Mouse (Mus musculus) forebrain, embryonic 10.5 days (tissue): ENCODE results near the gene Aagab. TPM values are rescaled to one million over a fixed set of nuclear protein-coding genes. Genes with fewer than 3 reads are reported as not detected.
A peak's percentile ranks its signal among the peaks of the same experiment; 100 is the strongest.

Experiments
- DNase-seq: peaks from one replicate; pipeline ENCODE4 v3.0.0-alpha.2; 2017; ENCODE audit warnings: low spot score; ENCODE audit errors: extremely low spot score
- H3K27ac ChIP-seq: fragments of 300-500 bp; sonication (generic); 2 replicates; pipeline ENCODE4 v1.5.1; 2016; ENCODE audit warnings: mild to moderate bottlenecking
- H3K27me3 ChIP-seq: fragments of 300-500 bp; sonication (generic); 2 replicates; pipeline ENCODE4 v1.6.1; 2016; ENCODE audit warnings: mild to moderate bottlenecking; ENCODE audit not compliant: poor library complexity, severe bottlenecking
- H3K36me3 ChIP-seq: fragments of 300-500 bp; sonication (generic); replicated peaks from 2 replicates; pipeline ENCODE4 v1.6.1; 2016; ENCODE audit warnings: mild to moderate bottlenecking, moderate library complexity
- H3K4me1 ChIP-seq: fragments of 300-500 bp; sonication (generic); 2 replicates; pipeline ENCODE4 v1.6.1; 2016
- H3K4me3 ChIP-seq: fragments of 300-500 bp; sonication (generic); 2 replicates; pipeline ENCODE4 v1.5.1; 2016; ENCODE audit warnings: mild to moderate bottlenecking, moderate library complexity
- H3K9me3 ChIP-seq: fragments of 300-500 bp; sonication (generic); 2 replicates; pipeline ENCODE4 v1.6.1; 2016; ENCODE audit warnings: mild to moderate bottlenecking, moderate library complexity
- WGBS: fragments of 180-500 bp; shearing (Covaris S2); methylation state at CpG from one replicate; pipeline ENCODE4 v1.1.7; 2016; 5-methylcytosine and 5-hydroxymethylcytosine counted together
- polyA plus RNA-seq: library from polyadenylated mRNA; unstranded; fragments of >200 nt; fragmentation: Nextera tagmentation; extraction: Ambion mirVana; gene quantifications from 2 replicates; pipeline ENCODE4 v1.2.1, GENCODE M21; 2016

Gene Aagab
- polyA plus RNA-seq, 1 experiment from 2014 or later = 53.9 TPM

- Histone ChIP-seq H3K27me3 (no peaks in the 10 kb centered on the region), H3K36me3 (0 out of 2 replicates have a peak, but pooled peaks cover 3% of the 10 kb centered on the region), H3K4me1 (peaks cover 80% of the 10 kb centered on the region), H3K9me3 (no peaks in the 10 kb centered on the region), H3K4me3 (no peak overlapping the region), H3K27ac (no peak overlapping the region)
- WGBS = 93% methylated on average over 2 of the region's 2 CpGs
- DNase-seq = no peak
Measured at GRCm38 (mm10) chr9:63609776-63610175, 7.3 kb downstream of the Aagab start.

GRCm38 (mm10) chr9:63610231-63610630 is 7.8 kb downstream of the Aagab start:
- Histone ChIP-seq H3K27ac (no peak overlapping the region), H3K36me3 (0 out of 2 replicates have a peak, but pooled peaks cover 3% of the 10 kb centered on the region), H3K9me3 (no peaks in the 10 kb centered on the region), H3K4me1 (peaks cover 78% of the 10 kb centered on the region), H3K27me3 (no peaks in the 10 kb centered on the region), H3K4me3 (no peak overlapping the region)
- WGBS = 91% methylated on average over 6 of the region's 6 CpGs
- DNase-seq = no peak

GRCm38 (mm10) chr9:63610841-63611366 is 8.4 kb downstream of the Aagab start:
- H3K36me3 ChIP-seq = 0 out of 2 replicates have a peak, but pooled peaks cover 3% of the 10 kb centered on the region
- no peaks in the 10 kb centered on the region for H3K27me3 ChIP-seq
- DNase-seq = peak; percentile 29
- no peaks in the 10 kb centered on the region for H3K9me3 ChIP-seq
- H3K4me3 ChIP-seq = no peak overlapping the region
- H3K27ac ChIP-seq = peak overlapping the region; percentile 73
- H3K4me1 ChIP-seq = peaks cover 74% of the 10 kb centered on the region
- WGBS = 17% methylated on average over 13 of the region's 13 CpGs

GRCm38 (mm10) chr9:63611967-63612366 is 9.5 kb downstream of the Aagab start:
- DNase-seq = no peak
- peaks cover 9% of the 10 kb centered on the region for H3K36me3 ChIP-seq
- WGBS = 77% methylated on average over 5 of the region's 5 CpGs
- no peaks in the 10 kb centered on the region for H3K27me3 ChIP-seq
- no peak overlapping the region for H3K4me3 ChIP-seq
- H3K9me3 ChIP-seq = no peaks in the 10 kb centered on the region
- H3K27ac ChIP-seq = 0 out of 2 replicates have a peak overlapping the region, but pooled peaks have one; percentile 2
- H3K4me1 ChIP-seq = peaks cover 74% of the 10 kb centered on the region

GRCm38 (mm10) chr9:63612565-63613515 is 10.4 kb downstream of the Aagab start:
- DNase-seq = peak; percentile 27

GRCm38 (mm10) chr9:63613569-63613968 is 11.1 kb downstream of the Aagab start:
- Histone ChIP-seq H3K27ac (peak overlapping the region; percentile 56), H3K4me3 (no peak overlapping the region), H3K9me3 (no peaks in the 10 kb centered on the region), H3K4me1 (peaks cover 62% of the 10 kb centered on the region), H3K27me3 (no peaks in the 10 kb centered on the region), H3K36me3 (peaks cover 25% of the 10 kb centered on the region)
- no peak for DNase-seq
- 52% methylated on average over 1 of the region's 1 CpGs for WGBS

More at GRCm38 (mm10) chr9:63612565-63613515, 10.4 kb downstream of the Aagab start:
- Histone ChIP-seq H3K36me3 (peaks cover 18% of the 10 kb centered on the region), H3K27me3 (no peaks in the 10 kb centered on the region), H3K27ac (peak overlapping the region; percentile 56), H3K4me1 (peaks cover 69% of the 10 kb centered on the region), H3K4me3 (no peak overlapping the region), H3K9me3 (no peaks in the 10 kb centered on the region)
- 45% methylated on average over 16 of the region's 16 CpGs for WGBS

GRCm38 (mm10) chr9:63614018-63614985 is 11.8 kb downstream of the Aagab start:
- 79% methylated on average over 11 of the region's 11 CpGs for WGBS

GRCm38 (mm10) chr9:63617967-63618366 is 15.5 kb downstream of the Aagab start:
- H3K27me3 ChIP-seq = no peaks in the 10 kb centered on the region

More at GRCm38 (mm10) chr9:63614018-63614985, 11.8 kb downstream of the Aagab start:
- peaks cover 54% of the 10 kb centered on the region for H3K4me1 ChIP-seq
- H3K36me3 ChIP-seq = peaks cover 32% of the 10 kb centered on the region
- no peaks in the 10 kb centered on the region for H3K27me3 ChIP-seq
- no peak for DNase-seq
- no peaks in the 10 kb centered on the region for H3K9me3 ChIP-seq
- H3K4me3 ChIP-seq = no peak overlapping the region
- H3K27ac ChIP-seq = no peak overlapping the region

GRCm38 (mm10) chr9:63623895-63624569 is 21.6 kb downstream of the Aagab start:
- peaks cover 62% of the 10 kb centered on the region for H3K36me3 ChIP-seq

More at GRCm38 (mm10) chr9:63617967-63618366, 15.5 kb downstream of the Aagab start:
- Histone ChIP-seq H3K27ac (no peak overlapping the region), H3K4me1 (peaks cover 39% of the 10 kb centered on the region), H3K36me3 (peaks cover 60% of the 10 kb centered on the region), H3K9me3 (no peaks in the 10 kb centered on the region), H3K4me3 (no peak overlapping the region)
- WGBS = 92% methylated on average over 2 of the region's 2 CpGs
- DNase-seq = no peak

GRCm38 (mm10) chr9:63625090-63625756 is 22.8 kb downstream of the Aagab start:
- Histone ChIP-seq H3K4me1 (peaks cover 43% of the 10 kb centered on the region), H3K36me3 (peaks cover 63% of the 10 kb centered on the region), H3K9me3 (no peaks in the 10 kb centered on the region), H3K27me3 (no peaks in the 10 kb centered on the region), H3K4me3 (no peak overlapping the region), H3K27ac (no peak overlapping the region)
- 91% methylated on average over 9 of the region's 9 CpGs for WGBS
- no peak for DNase-seq

More at GRCm38 (mm10) chr9:63623895-63624569, 21.6 kb downstream of the Aagab start:
- Histone ChIP-seq H3K4me1 (peaks cover 43% of the 10 kb centered on the region), H3K9me3 (no peaks in the 10 kb centered on the region), H3K4me3 (no peak overlapping the region), H3K27ac (peak overlapping the region; percentile 36), H3K27me3 (no peaks in the 10 kb centered on the region)
- 70% methylated on average over 15 of the region's 15 CpGs for WGBS
- no peak for DNase-seq

GRCm38 (mm10) chr9:63632045-63632444 is 29.6 kb downstream of the Aagab start:
- Histone ChIP-seq H3K4me3 (no peak overlapping the region), H3K36me3 (peaks cover 63% of the 10 kb centered on the region), H3K9me3 (no peaks in the 10 kb centered on the region), H3K4me1 (peaks cover 28% of the 10 kb centered on the region), H3K27ac (no peak overlapping the region), H3K27me3 (no peaks in the 10 kb centered on the region)
- 89% methylated on average over 4 of the region's 4 CpGs for WGBS
- no peak for DNase-seq
